ENCODE assay signal across 8 mouse cellular contexts in the genomic region with DNA sequence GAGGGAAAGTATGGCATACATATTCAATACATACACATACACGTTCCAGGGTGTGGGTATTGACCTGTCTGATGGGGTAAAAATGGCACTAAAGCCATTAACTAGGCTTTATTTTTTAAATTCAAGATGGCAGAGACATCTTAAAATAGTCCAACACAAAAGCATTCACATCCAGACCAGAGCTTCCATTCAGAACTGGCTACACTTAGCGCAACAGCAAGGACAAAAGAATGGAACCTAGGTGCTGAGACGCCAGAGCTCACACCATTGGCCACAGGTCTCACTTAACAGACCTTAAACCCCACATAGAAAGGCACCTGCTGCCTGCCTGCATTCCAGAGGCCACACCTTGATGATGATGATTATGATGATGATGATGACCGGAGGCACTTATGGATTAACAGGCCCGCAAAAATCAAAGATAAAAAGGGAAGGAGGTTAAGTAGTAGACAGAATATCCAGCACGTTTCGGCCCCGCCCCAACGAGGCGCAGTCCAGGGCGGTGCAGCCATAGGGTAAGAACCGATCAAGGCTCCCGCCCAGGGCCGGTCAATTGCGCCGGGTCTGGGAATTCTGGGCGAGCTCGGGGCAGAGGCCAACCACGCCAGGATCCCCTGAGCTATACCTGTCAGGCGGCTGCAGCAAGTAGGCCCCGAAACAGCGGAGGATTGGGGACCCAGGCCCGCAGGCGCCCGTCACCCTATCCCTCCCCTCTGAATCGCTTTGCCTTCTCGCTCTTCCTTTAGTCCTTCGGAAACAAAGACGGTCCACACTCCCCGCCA. TPM values are rescaled to one million over a fixed set of nuclear protein-coding genes. Genes with fewer than 3 reads are reported as not detected.
A peak's percentile ranks its signal among the peaks of the same experiment; 100 is the strongest.
DNase-seq lines count a peak whose midpoint lies in the region; ATAC-seq and TF ChIP-seq lines count a peak whose summit lies in the region.

No protein-coding gene starts in this region.

- no peaks in the 10 kb centered on the region for H3K4me1 ChIP-seq in ES-Bruce4 (ENCODE audit: control insufficient read depth, insufficient read depth, low read length)

- no peaks in the 10 kb centered on the region; the same call in 1 of the 2 replicates for H3K36me3 ChIP-seq in ES-Bruce4 (ENCODE audit: control insufficient read depth, insufficient read depth, low read length, poor library complexity, severe bottlenecking)

- TF ChIP-seq EP300 in ES-Bruce4 (IDR thresholded peaks at IDR 0.05; ENCODE audit: insufficient read depth, low read depth, low read length) = no peak

- H3K27ac ChIP-seq in ES-Bruce4 (ENCODE audit: insufficient read depth, low read length) = no peak overlapping the region

- no peak for TF ChIP-seq POLR2A in ES-Bruce4 (IDR thresholded peaks at IDR 0.05; ENCODE audit: insufficient read depth, low read length)

- ATAC-seq in cerebellum, adult (ENCODE audit: insufficient number of reproducible peaks, low FRiP score, low TSS enrichment) = peak; percentile 59
- ATAC-seq in granulocyte monocyte progenitor cell, adult 5-6 weeks (replicated peaks; ENCODE audit: poor library complexity, severe bottlenecking) = peak; percentile 55

- TF ChIP-seq CTCF in ES-Bruce4 (IDR thresholded peaks at IDR 0.05; ENCODE audit: low read depth, low read length) = no peak

- peak overlapping the region; percentile 47 for H3K9ac ChIP-seq in ES-Bruce4 (ENCODE audit: low read depth, poor library complexity, severe bottlenecking)

- no peaks in the 10 kb centered on the region for H3K27me3 ChIP-seq in ES-Bruce4 (ENCODE audit: control insufficient read depth, insufficient read depth, low read length, poor library complexity, severe bottlenecking)

- no peak for DNase-seq in cerebellum, adult 9-11 months
- peak; percentile 36 to 67 for DNase-seq in cerebellum, postnatal 4 days (ENCODE audit: low spot score in 2 of 2)
- DNase-seq in kidney, postnatal 14 days = peak; percentile 79
- peak; percentile 52 for DNase-seq in lung, postnatal 25 days (ENCODE audit: low spot score)
- peak; percentile 76 for DNase-seq in spleen, adult 12 weeks (ENCODE audit: low spot score)

- H3K4me3 ChIP-seq in ES-Bruce4 (ENCODE audit: low read depth, low read length) = peak overlapping the region; percentile 93

- H3K9me3 ChIP-seq in ES-Bruce4 (replicated peaks; ENCODE audit: control insufficient read depth, insufficient read depth, low read length, poor library complexity, severe bottlenecking) = no peaks in the 10 kb centered on the region

RNA-seq across cellular contexts. Expression of a gene that starts 0.6 kb away (rescaled TPM):
- polyA plus RNA-seq in ES-Bruce4 (2011; ENCODE audit: insufficient read depth, insufficient read length, low read depth, missing spikeins) = 15.4 and 17.3 TPM in 2 replicates
- total RNA-seq in granulocyte monocyte progenitor cell, adult 5-6 weeks (2014; fragmentation: Nextera tagmentation) = 10.4 TPM in 2 replicates
- 6.5 and 8.4 TPM in 2 replicates for total RNA-seq in granulocyte monocyte progenitor cell, adult 5-6 weeks (2017)

RNA-seq across cellular contexts. Expression of a gene that starts 0.7 kb away (rescaled TPM):
- 5.3 and 5.8 TPM in 2 replicates for polyA plus RNA-seq in ES-Bruce4 (2011; ENCODE audit: insufficient read depth, insufficient read length, low read depth, missing spikeins)
- total RNA-seq in granulocyte monocyte progenitor cell, adult 5-6 weeks (2014; fragmentation: Nextera tagmentation) = 0.77 and 1.8 TPM in 2 replicates
- 0.05 and 0.22 TPM in 2 replicates for total RNA-seq in granulocyte monocyte progenitor cell, adult 5-6 weeks (2017)
